8 mouse cellular contexts compared by ENCODE assay signal in genomic region chr19:46761247-46761946, GRCm38 (mm10). TPM values are rescaled to one million over a fixed set of nuclear protein-coding genes. Genes with fewer than 3 reads are reported as not detected.
A peak's percentile ranks its signal among the peaks of the same experiment; 100 is the strongest.
DNase-seq lines count a peak whose midpoint lies in the region; ATAC-seq lines count a peak whose summit lies in the region.

Gene Cnnm2, plus strand, starts transcription at chr19:46761596.

- peak; percentile 84 for ATAC-seq in megakaryocyte progenitor cell, adult 5-6 weeks (replicated peaks; ENCODE audit: poor library complexity)

- DNase-seq in adipocyte (ENCODE audit: low spot score), result peak; percentile 100
- peak; percentile 100 for DNase-seq in embryo, embryonic 10 days (ENCODE audit: low spot score)
- peak; percentile 99 for DNase-seq in gastrocnemius, postnatal 10 days
- DNase-seq in induced T-regulatory cell, adult 2 months (ENCODE audit: low read depth), result peak; percentile 100
- DNase-seq in left cerebral cortex, adult 9 months (ENCODE audit: low spot score in 2 of 2), result peak; percentile 100
- DNase-seq in right cerebral cortex, postnatal 14 days, result peak; percentile 99
- peak; percentile 100 for DNase-seq in urinary bladder, postnatal 36 days (ENCODE audit: low spot score in 2 of 2)

RNA-seq across cellular contexts. Expression of gene Cnnm2, which starts in this region (rescaled TPM):
- total RNA-seq in gastrocnemius, postnatal 10 days (2021), result 1 to 10 TPM; 3.6 to 4.5 TPM
- 6.4 and 8.0 TPM in 2 replicates for total RNA-seq in megakaryocyte progenitor cell, adult 5-6 weeks (2015)
- total RNA-seq in megakaryocyte progenitor cell, adult 5-6 weeks (2017), result 5.5 and 5.8 TPM in 2 replicates

Comparison
In these comparisons a context has a peak if more than half of its experiments do, and no peak if none do; other contexts are left out.
1. Peak in every context shown above with its lines: DNase-seq and ATAC-seq.